Mouse (Mus musculus) kidney, adult 2 months (tissue): Measurements from ENCODE around the gene Eda. TPM values are rescaled to one million over a fixed set of nuclear protein-coding genes. Genes with fewer than 3 reads are reported as not detected.
A peak's percentile ranks its signal among the peaks of the same experiment; 100 is the strongest.

Experiments used
- DNase-seq: peaks from one replicate; pipeline ENCODE4 v3.0.0; 2021
- H3K27ac ChIP-seq: fragments of 200-500 bp; 2 replicates; pipeline ENCODE4 v1.5.1; 2012; ENCODE audit warnings: low read depth, low read length, control low read depth, inconsistent platforms; ENCODE audit not compliant: insufficient read depth
- H3K27me3 ChIP-seq: fragments of 200-500 bp; replicated peaks from 2 replicates; pipeline ENCODE4 v1.6.1; 2012; ENCODE audit warnings: mild to moderate bottlenecking, moderate library complexity, low read length, inconsistent platforms; ENCODE audit not compliant: control insufficient read depth, insufficient read depth
- H3K36me3 ChIP-seq: fragments of 200-500 bp; 2 replicates; pipeline ENCODE4 v1.6.1; 2012; ENCODE audit warnings: mild to moderate bottlenecking, moderate library complexity, low read length, inconsistent platforms; ENCODE audit not compliant: control insufficient read depth, insufficient read depth
- H3K4me1 ChIP-seq: fragments of 200-500 bp; 2 replicates; pipeline ENCODE4 v1.6.1; 2011; ENCODE audit warnings: low read length; ENCODE audit not compliant: control insufficient read depth, insufficient read depth
- H3K4me3 ChIP-seq: fragments of 200-500 bp; 2 replicates; pipeline ENCODE4 v1.5.1; 2011; ENCODE audit warnings: mild to moderate bottlenecking, low read depth, low read length, control low read depth; ENCODE audit not compliant: insufficient read depth
- CTCF ChIP-seq: fragments of 200-500 bp; conservative IDR thresholded peaks from 2 replicates; pipeline ENCODE4 v1.5.1; 2011; ENCODE audit warnings: low read depth, mild to moderate bottlenecking, control low read depth, low read length, moderate library complexity, mixed read lengths; ENCODE audit not compliant: insufficient read depth, insufficient read length
- POLR2A ChIP-seq: fragments of 200-500 bp; IDR thresholded peaks from one replicate; pipeline ENCODE4 v1.6.1; 2011; ENCODE audit warnings: low read depth, low read length, control low read depth
- WGBS: fragments of 180-500 bp; shearing (Covaris S2); methylation state at CpG from one replicate; pipeline ENCODE4 v1.1.7; 2018; 5-methylcytosine and 5-hydroxymethylcytosine counted together
- polyA plus RNA-seq: library from polyadenylated mRNA; depleted of rRNA; stranded (reverse); fragments of >200 nt; gene quantifications from 2 replicates; pipeline ENCODE4 v1.2.3, GENCODE M21; 2012

Eda gene
- polyA plus RNA-seq, 1 experiment = 0.97 TPM

- Histone ChIP-seq H3K4me1 (no peaks in the 10 kb centered on the region), H3K27me3 (no peaks in the 10 kb centered on the region), H3K27ac (no peak overlapping the region), H3K4me3 (no peak overlapping the region), H3K36me3 (no peaks in the 10 kb centered on the region)
- TF ChIP-seq POLR2A (no peak), CTCF (no peak)
- 100% methylated on average over 1 of the region's 1 CpGs for WGBS
- DNase-seq = no peak
These were observed 18.0 kb downstream of the Eda start for GRCm38 (mm10) chrX:99993434-99993833.

GRCm38 (mm10) chrX:99999342-99999741 is 23.9 kb downstream of the Eda start:
- no peak for DNase-seq
- Histone ChIP-seq H3K36me3 (no peaks in the 10 kb centered on the region), H3K4me3 (no peak overlapping the region), H3K27me3 (no peaks in the 10 kb centered on the region), H3K27ac (no peak overlapping the region), H3K4me1 (no peaks in the 10 kb centered on the region)
- 95% methylated on average over 2 of the region's 2 CpGs for WGBS
- no peak for TF ChIP-seq CTCF
- TF ChIP-seq POLR2A = no peak

GRCm38 (mm10) chrX:100118362-100118761 is 143.0 kb downstream of the Eda start:
- no peak overlapping the region for H3K4me3 ChIP-seq
- DNase-seq = no peak
- 0% methylated on average over 1 of the region's 1 CpGs for WGBS

GRCm38 (mm10) chrX:100195286-100195685 is 219.9 kb downstream of the Eda start:
- Histone ChIP-seq H3K36me3 (no peaks in the 10 kb centered on the region), H3K4me3 (no peak overlapping the region), H3K27ac (no peak overlapping the region), H3K27me3 (no peaks in the 10 kb centered on the region), H3K4me1 (no peaks in the 10 kb centered on the region)
- TF ChIP-seq POLR2A = no peak
- TF ChIP-seq CTCF = no peak
- peak; percentile 1 for DNase-seq
- WGBS = 40% methylated on average over 2 of the region's 2 CpGs

More at GRCm38 (mm10) chrX:100118362-100118761, 143.0 kb downstream of the Eda start:
- Histone ChIP-seq H3K27me3 (no peaks in the 10 kb centered on the region), H3K27ac (no peak overlapping the region), H3K36me3 (no peaks in the 10 kb centered on the region), H3K4me1 (no peaks in the 10 kb centered on the region)
- no peak for TF ChIP-seq POLR2A
- TF ChIP-seq CTCF = no peak

- Histone ChIP-seq H3K27ac (no peak overlapping the region), H3K27me3 (no peaks in the 10 kb centered on the region), H3K4me3 (no peak overlapping the region), H3K4me1 (no peaks in the 10 kb centered on the region), H3K36me3 (no peaks in the 10 kb centered on the region)
- TF ChIP-seq CTCF (no peak), POLR2A (no peak)
- no peak for DNase-seq
These were observed 338.2 kb downstream of the Eda start for GRCm38 (mm10) chrX:100313652-100314051.

- TF ChIP-seq POLR2A (no peak), CTCF (no peak)
- Histone ChIP-seq H3K27ac (no peak overlapping the region), H3K4me3 (no peak overlapping the region), H3K4me1 (no peaks in the 10 kb centered on the region), H3K27me3 (no peaks in the 10 kb centered on the region), H3K36me3 (no peaks in the 10 kb centered on the region)
- DNase-seq = no peak
These were observed 338.9 kb downstream of the Eda start for GRCm38 (mm10) chrX:100314172-100314902.

- Histone ChIP-seq H3K27ac (no peak overlapping the region), H3K27me3 (no peaks in the 10 kb centered on the region), H3K4me1 (no peaks in the 10 kb centered on the region), H3K36me3 (no peaks in the 10 kb centered on the region), H3K4me3 (no peak overlapping the region)
- TF ChIP-seq CTCF = no peak
- no peak for TF ChIP-seq POLR2A
- WGBS = 82% methylated on average over 2 of the region's 2 CpGs
- DNase-seq = no peak
These were observed 365.3 kb downstream of the Eda start for GRCm38 (mm10) chrX:100340687-100341086.
